Mouse (Mus musculus): ENCODE measurements at regions not wholly inside any gene's neighbourhood (a gene's known extent, or its start where the extent isn't known, plus 50 kb on each side); places are given as distances from the start of the nearest gene placed in this dataset.

DNA sequence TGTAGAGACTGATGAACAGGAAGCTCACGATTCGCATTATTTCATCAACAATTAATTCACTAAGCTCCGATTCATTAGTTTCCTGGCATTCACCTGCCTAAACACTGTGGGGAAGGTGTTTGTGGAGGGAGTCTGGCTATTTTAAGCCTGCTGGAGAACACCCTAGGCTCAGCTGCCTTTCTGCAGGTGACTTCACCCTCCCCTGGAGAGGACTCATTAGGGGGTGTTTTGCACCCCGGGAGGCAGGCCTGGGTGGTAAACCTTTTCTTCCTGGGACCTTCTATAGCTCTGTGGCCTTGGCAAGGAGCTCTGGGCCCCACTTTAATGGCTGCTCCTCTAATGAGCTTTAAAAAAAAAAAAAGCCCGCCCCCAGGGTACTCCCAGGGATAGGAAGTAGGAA lies 55.4 kb upstream of the Bnc1 start:
- 53% methylated on average over 5 of the region's 5 CpGs for WGBS

DNA sequence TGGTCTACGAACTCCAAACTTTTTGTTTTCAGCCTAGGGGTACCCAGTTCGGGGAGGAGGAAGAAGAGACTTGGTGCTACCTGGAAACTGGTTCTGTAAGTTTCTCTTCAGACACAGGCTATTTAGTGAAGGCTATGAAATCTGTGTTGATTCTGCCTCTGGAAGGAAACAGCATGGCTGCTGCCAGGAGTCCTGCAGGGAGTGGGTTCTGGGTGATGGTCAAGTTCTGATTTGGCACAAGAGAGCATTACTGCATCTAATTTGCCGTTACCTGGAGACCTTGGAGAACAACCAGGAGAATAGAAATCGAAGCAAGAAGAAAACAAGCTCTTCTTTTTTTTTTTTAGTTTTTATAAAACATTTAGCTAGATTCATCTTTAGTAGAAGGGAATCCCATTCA lies 61.3 kb upstream of the Bnc1 start:
- no peak overlapping the region for H3K4me3 ChIP-seq (replicated peaks)
- 86% methylated on average over 4 of the region's 4 CpGs for WGBS

More for the DNA sequence above, 55.4 kb upstream of the Bnc1 start:
- no peak overlapping the region for H3K4me2 ChIP-seq
- no peak overlapping the region for H3K9ac ChIP-seq (replicated peaks)
- no peaks in the 10 kb centered on the region for H3K9me3 ChIP-seq (replicated peaks)
- no peak overlapping the region for H3K4me3 ChIP-seq (replicated peaks)
- no peak for ATAC-seq (ENCODE audit: low FRiP score)
- H3K4me1 ChIP-seq: no peaks in the 10 kb centered on the region
- H3K27me3 ChIP-seq (replicated peaks): no peaks in the 10 kb centered on the region
- H3K27ac ChIP-seq (replicated peaks): no peak overlapping the region
- H3K36me3 ChIP-seq: no peaks in the 10 kb centered on the region

DNA sequence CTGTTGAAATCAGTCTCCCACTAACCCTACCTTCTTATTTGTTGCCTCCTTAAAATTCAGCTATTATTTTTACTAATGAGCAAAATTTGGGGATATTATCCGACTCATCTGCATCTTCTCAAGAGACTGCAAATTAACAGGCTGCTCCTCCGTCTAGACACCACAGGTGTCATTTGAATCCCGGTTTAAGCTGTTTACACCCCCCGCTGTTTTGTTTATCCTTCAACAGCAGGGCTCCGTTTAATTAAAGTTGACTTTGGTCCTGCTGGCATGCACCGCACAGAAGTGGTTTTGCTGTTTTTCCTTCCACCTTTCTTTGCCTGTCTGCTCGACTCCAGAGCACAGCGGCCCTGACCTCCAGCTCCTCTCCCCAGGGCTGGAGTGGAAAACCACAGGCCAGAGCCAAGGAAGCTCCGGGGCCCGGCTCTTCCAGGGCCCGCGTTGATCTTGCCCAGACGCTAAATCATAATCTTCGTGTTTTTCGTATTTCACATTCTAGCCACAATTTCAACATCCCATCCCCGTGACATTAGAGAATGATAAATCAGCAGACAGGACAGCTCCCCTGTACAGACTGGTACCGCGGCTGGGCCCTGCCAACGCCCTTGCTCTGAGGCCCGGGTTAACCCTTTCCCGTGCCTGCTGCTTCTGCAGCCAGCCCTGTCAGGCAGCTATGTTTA lies 64.6 kb upstream of the Bnc1 start:
- peaks cover 8% of the 10 kb centered on the region for H3K4me1 ChIP-seq
- no peak overlapping the region; the same call in 1 of the 2 replicates for H3K9ac ChIP-seq (replicated peaks)
- H3K36me3 ChIP-seq: no peaks in the 10 kb centered on the region
- WGBS: 2% methylated on average over 21 of the region's 21 CpGs
- peak overlapping the region; percentile 46 for H3K4me2 ChIP-seq
- no peak for ATAC-seq (ENCODE audit: low FRiP score)
- no peaks in the 10 kb centered on the region for H3K27me3 ChIP-seq (replicated peaks)
- H3K4me3 ChIP-seq (replicated peaks): peak overlapping the region; percentile 10; the same call in 1 of the 2 replicates
- H3K27ac ChIP-seq (replicated peaks): no peak overlapping the region
- H3K9me3 ChIP-seq (replicated peaks): no peaks in the 10 kb centered on the region

More for the DNA sequence above, 61.3 kb upstream of the Bnc1 start:
- H3K36me3 ChIP-seq: no peaks in the 10 kb centered on the region
- no peak for ATAC-seq (ENCODE audit: low FRiP score)
- H3K4me2 ChIP-seq: no peak overlapping the region
- no peak overlapping the region for H3K27ac ChIP-seq (replicated peaks)
- no peaks in the 10 kb centered on the region for H3K27me3 ChIP-seq (replicated peaks)
- H3K4me1 ChIP-seq: peaks cover 8% of the 10 kb centered on the region
- no peak overlapping the region for H3K9ac ChIP-seq (replicated peaks)
- H3K9me3 ChIP-seq (replicated peaks): no peaks in the 10 kb centered on the region

DNA sequence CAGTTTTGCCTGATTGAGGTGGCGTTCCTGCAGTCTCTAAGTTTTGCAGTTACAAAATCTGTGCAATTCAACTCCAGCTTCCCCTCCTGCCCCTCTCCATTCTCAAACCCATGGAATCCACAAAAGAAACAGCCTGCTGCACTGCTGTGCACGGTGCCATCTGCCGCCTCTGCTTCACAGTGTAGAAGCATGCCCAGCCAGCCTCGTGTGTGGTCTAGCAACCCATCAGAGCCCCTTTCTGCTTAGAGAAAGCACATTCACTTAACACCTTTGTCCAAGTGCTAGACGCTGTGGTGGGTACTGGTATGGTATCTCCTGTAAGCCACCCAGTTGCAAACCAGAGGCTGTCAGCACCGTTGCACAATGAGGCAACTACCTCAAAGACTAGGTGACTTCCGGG lies 71.3 kb upstream of the Bnc1 start:
- 63% methylated on average over 7 of the region's 7 CpGs for WGBS

DNA sequence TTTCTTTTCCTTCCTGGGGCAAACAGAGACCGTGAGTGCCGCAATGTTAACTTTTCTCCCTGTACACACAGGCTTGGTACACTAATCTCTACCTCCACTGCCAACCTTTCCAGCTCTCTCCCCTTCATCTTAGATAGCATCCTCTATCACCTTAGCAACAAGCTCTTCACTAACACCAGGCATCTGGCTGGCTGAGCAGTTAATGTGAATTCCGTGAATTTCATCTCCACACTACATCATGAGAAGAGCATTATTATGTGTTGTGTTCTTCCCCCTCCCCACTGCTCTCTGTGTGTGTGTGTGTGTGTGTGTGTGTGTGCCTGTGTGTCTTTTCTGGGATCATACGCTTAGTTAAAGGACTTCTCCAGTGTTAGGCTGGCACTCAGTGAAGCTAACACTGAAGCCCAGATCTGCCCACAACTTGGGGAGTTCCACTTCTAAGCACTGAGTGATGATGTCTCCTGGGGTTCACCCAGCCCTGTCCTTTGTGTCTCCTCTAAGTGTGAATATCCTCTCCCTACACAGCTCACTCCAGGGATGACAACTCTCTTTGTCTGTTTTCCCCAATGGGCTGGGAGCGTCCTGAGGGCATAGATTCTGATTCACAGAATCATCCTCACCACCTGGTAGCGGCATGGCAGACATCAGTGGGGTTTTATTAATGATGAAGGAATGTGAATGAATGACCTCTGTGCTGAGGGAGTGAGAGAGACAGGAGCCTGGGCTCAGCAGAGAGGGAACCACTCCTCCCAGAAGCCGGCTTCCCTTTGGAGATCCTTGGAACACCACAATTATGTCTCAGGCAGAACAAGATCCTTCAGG lies 77.7 kb upstream of the Bnc1 start:
- Histone ChIP-seq H3K4me3 (replicated peaks) (no peak overlapping the region), H3K27ac (replicated peaks) (no peak overlapping the region), H3K9me3 (replicated peaks) (no peaks in the 10 kb centered on the region), H3K9ac (replicated peaks) (no peak overlapping the region), H3K36me3 (no peaks in the 10 kb centered on the region), H3K4me1 (no peaks in the 10 kb centered on the region), H3K27me3 (replicated peaks) (no peaks in the 10 kb centered on the region), H3K4me2 (no peak overlapping the region)
- peak; percentile 63; the same call in 1 of the 2 replicates for ATAC-seq (ENCODE audit: low FRiP score)
- 62% methylated on average over 7 of the region's 7 CpGs for WGBS

More for the DNA sequence above, 71.3 kb upstream of the Bnc1 start:
- Histone ChIP-seq H3K4me2 (no peak overlapping the region), H3K9ac (replicated peaks) (no peak overlapping the region), H3K36me3 (no peaks in the 10 kb centered on the region), H3K9me3 (replicated peaks) (no peaks in the 10 kb centered on the region), H3K4me3 (replicated peaks) (no peak overlapping the region), H3K27ac (replicated peaks) (no peak overlapping the region), H3K4me1 (no peaks in the 10 kb centered on the region), H3K27me3 (replicated peaks) (no peaks in the 10 kb centered on the region)
- ATAC-seq (ENCODE audit: low FRiP score): no peak

DNA sequence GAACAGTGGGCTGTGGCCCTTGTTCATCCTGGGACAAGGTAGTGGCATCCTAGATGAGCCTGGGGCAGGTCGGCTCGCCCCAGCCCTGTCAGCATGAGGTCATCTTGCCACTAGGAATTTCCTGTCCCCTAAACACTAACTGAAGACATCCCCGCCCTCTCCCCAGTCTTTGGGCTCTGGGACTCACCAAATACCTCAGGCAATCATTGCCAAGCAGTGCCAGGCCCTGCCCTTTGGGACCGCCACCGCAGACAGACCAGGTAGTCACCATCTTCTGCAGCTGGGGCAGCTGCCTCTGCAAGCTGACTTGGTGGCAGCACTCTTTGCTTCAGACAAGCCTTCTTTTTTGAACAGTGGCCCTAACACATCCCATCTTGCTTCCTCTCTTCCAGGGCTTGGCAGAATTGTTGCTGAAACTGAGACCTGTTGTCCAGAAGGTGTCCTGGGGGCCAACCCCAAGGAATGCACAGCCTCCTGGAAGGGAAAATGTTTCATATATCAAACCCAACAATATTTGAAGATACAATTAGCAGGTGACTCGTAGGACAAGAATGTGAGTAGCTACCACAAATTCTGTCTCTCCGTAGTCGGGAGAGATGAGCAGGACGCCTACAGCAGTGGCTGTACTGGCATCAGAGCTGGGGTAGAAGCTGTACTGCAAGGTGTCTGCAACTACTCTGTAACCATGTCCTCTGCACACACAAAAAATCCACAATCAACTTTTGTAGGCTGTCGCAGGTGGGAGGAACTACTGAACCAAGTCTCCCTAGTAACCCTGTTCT lies 79.0 kb upstream of the Bnc1 start:
- Histone ChIP-seq H3K27me3 (replicated peaks) (no peaks in the 10 kb centered on the region), H3K9ac (replicated peaks) (no peak overlapping the region), H3K27ac (replicated peaks) (no peak overlapping the region), H3K4me3 (replicated peaks) (no peak overlapping the region), H3K4me2 (no peak overlapping the region), H3K36me3 (no peaks in the 10 kb centered on the region), H3K9me3 (replicated peaks) (no peaks in the 10 kb centered on the region), H3K4me1 (no peaks in the 10 kb centered on the region)
- no peak for ATAC-seq (ENCODE audit: low FRiP score)
- WGBS: 86% methylated on average over 10 of the region's 10 CpGs

DNA sequence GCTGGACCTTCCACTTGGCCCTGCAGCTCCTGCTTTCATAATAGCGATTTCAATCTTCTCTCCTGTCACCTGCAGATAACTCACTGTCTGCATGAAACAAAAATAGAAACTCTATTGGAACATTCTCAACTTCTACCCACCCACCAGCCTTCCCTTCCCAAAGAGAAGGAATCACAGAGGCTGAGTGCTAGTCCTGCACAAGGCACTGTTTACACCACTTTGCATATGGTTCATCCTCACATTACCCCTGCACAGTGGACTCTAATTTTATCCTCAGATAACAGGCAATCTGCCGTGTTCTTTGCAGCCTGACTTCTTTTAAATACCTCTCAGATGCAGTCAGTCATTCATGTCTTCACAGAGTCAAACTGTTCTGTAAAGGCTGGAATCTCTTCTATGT lies 83.3 kb upstream of the Bnc1 start:
- H3K9me3 ChIP-seq (replicated peaks): no peaks in the 10 kb centered on the region
- H3K4me3 ChIP-seq (replicated peaks): no peak overlapping the region
- no peak overlapping the region for H3K9ac ChIP-seq (replicated peaks)
- 91% methylated on average over 2 of the region's 2 CpGs for WGBS
- no peaks in the 10 kb centered on the region for H3K27me3 ChIP-seq (replicated peaks)
- ATAC-seq (ENCODE audit: low FRiP score): no peak
- no peak overlapping the region for H3K4me2 ChIP-seq
- H3K27ac ChIP-seq (replicated peaks): no peak overlapping the region
- H3K36me3 ChIP-seq: no peaks in the 10 kb centered on the region
- no peaks in the 10 kb centered on the region for H3K4me1 ChIP-seq

DNA sequence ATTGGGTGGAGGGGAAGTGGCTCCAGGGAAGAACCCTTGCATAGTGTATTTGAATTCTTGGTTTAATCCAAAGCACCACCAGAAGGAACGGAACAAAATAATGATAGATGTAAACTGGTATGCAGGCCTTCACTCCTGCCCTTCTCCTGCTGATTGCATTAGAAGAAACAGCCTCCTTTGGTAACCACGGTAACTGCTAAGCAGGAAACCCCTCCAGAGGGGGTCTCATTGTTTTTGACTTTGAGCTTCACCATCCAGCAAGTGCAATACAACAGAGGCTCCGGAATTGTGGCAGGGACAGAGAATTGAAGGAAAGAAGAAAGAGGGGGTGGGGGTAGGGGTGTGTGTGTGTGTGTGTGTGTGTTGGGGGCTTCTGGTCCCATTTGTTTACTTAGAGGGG lies 89.8 kb upstream of the Bnc1 start:
- Histone ChIP-seq H3K36me3 (no peaks in the 10 kb centered on the region), H3K4me2 (no peak overlapping the region), H3K9me3 (replicated peaks) (no peaks in the 10 kb centered on the region), H3K27me3 (replicated peaks) (0 out of 2 replicates have a peak, but pooled peaks cover 3% of the 10 kb centered on the region), H3K4me1 (peaks cover 3% of the 10 kb centered on the region; the same call in 1 of the 2 replicates), H3K9ac (replicated peaks) (no peak overlapping the region), H3K27ac (replicated peaks) (no peak overlapping the region), H3K4me3 (replicated peaks) (no peak overlapping the region)
- WGBS: 7% methylated on average over 3 of the region's 3 CpGs
- ATAC-seq (ENCODE audit: low FRiP score): no peak

DNA sequence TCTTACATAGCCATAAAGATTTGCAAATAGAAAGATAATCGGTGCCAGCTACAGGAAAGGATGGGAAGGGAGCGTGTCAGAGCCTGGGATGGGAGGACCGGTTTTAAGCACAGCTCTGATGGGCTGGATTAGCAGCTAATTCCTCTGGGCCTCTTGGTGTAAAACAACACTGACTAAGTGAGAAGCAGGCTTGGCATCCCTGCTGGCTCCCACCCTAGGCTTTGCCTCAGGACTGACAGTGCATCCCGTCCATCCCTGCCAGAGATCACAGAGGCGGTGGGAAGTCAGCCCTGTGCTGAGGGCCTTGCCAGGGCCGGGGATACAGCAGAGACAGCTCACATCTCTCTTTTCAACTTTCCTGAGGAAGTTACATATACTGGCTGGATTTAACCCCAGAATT lies 90.8 kb upstream of the Sh3gl3 start:
- no peaks in the 10 kb centered on the region for H3K9me3 ChIP-seq (replicated peaks)
- no peak overlapping the region for H3K4me2 ChIP-seq
- no peak overlapping the region for H3K4me3 ChIP-seq (replicated peaks)
- H3K36me3 ChIP-seq: no peaks in the 10 kb centered on the region
- 0 out of 2 replicates have a peak, but pooled peaks cover 3% of the 10 kb centered on the region for H3K27me3 ChIP-seq (replicated peaks)
- WGBS: 40% methylated on average over 6 of the region's 6 CpGs
- H3K27ac ChIP-seq (replicated peaks): no peak overlapping the region
- peaks cover 3% of the 10 kb centered on the region; the same call in 1 of the 2 replicates for H3K4me1 ChIP-seq
- no peak overlapping the region for H3K9ac ChIP-seq (replicated peaks)
- no peak for ATAC-seq (ENCODE audit: low FRiP score)

DNA sequence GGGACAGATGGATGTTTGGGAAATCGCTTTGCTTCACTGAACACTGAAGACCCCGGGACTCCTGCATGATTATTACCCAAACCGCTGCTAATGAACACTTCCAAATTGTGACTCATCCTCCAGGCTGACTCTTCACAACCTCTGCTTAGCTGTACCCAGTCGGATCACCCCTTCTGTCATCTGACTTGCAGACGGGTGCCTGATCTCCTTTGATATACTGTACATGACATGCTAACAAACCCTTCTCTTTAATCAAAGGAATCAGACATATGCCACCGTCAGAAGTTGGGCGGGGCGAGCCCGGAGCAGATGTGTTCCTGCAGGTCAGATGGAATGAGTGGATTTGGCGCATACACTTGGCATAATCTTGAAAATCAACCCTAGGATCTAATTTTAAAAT lies 89.2 kb upstream of the Sh3gl3 start:
- Histone ChIP-seq H3K4me3 (replicated peaks) (no peak overlapping the region), H3K27ac (replicated peaks) (no peak overlapping the region), H3K4me1 (peaks cover 3% of the 10 kb centered on the region; the same call in 1 of the 2 replicates), H3K4me2 (no peak overlapping the region), H3K27me3 (replicated peaks) (0 out of 2 replicates have a peak, but pooled peaks cover 3% of the 10 kb centered on the region), H3K36me3 (no peaks in the 10 kb centered on the region), H3K9ac (replicated peaks) (no peak overlapping the region), H3K9me3 (replicated peaks) (no peaks in the 10 kb centered on the region)
- 75% methylated on average over 10 of the region's 10 CpGs for WGBS
- no peak for ATAC-seq (ENCODE audit: low FRiP score)

DNA sequence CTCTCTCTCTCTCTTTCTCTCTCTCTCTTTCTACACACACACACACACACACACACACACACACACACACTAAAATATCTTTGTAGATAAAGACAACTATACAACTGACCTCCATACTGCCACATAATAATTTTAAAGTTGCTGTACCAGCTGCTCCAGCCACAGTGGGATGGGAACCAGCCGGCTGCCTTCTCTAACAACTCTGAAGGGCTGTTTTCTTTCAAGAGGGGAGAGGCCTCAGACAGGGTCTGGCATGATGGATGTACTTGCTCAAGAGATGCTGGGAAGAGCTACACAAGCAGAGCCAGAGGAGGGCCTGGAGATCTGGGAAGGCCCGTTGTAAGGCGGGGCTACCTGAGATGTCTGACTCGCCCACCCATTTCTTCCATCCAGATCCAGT lies 88.4 kb upstream of the Sh3gl3 start:
- WGBS: 79% methylated on average over 4 of the region's 4 CpGs
- Histone ChIP-seq H3K9me3 (replicated peaks) (no peaks in the 10 kb centered on the region), H3K27me3 (replicated peaks) (0 out of 2 replicates have a peak, but pooled peaks cover 3% of the 10 kb centered on the region), H3K9ac (replicated peaks) (no peak overlapping the region), H3K4me3 (replicated peaks) (no peak overlapping the region), H3K4me1 (peaks cover 3% of the 10 kb centered on the region; the same call in 1 of the 2 replicates), H3K36me3 (no peaks in the 10 kb centered on the region), H3K27ac (replicated peaks) (no peak overlapping the region), H3K4me2 (no peak overlapping the region)
- ATAC-seq (ENCODE audit: low FRiP score): no peak
